Mouse (Mus musculus): ENCODE measurements around the gene Fyb.

GRCm38 (mm10) chr15:6642223-6642622 is 119.6 kb downstream of the Fyb start:
- TF ChIP-seq EP300 (IDR thresholded peaks at IDR 0.05; ENCODE audit: low read depth) (no peak), CTCF (IDR thresholded peaks at IDR 0.05; ENCODE audit: low read depth) (no peak)

Data from liver, embryonic 14.5 days (tissue).